Mouse (Mus musculus): ENCODE results near the gene Rab3il1.

DNA sequence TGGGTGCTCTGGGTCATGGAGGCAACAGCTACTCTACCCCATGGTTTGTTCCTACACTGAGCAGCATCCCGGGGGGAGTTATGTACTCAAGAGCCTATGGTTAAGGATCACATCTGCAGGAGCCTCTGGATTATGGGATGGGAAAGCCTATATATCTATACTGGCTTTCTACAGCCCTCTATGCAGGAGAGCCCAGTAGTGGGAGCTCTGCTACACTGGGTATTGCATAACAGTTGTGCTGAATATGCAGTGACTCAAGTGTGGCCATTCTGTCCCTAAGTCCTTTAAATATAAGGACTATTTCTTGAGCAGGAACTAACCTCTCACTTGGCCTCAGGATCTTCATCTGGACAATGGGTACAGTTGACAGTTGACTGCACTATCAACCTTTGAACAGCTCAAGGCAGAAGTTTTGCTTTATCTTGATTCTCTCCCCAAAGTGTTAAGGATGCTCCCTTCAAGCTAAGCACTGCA lies 56.9 kb downstream of the Rab3il1 start:
- TF ChIP-seq GATA1 (IDR thresholded peaks at IDR 0.05; ENCODE audit: low read length) (no peak), TAL1 (IDR thresholded peaks at IDR 0.05; ENCODE audit: low read length) (no peak)

Measured in erythroblast, embryonic 14.5 days (primary cell).